Mouse (Mus musculus) hindbrain, embryonic 14.5 days (tissue): ENCODE results near the gene Trmt61a. TPM values are rescaled to one million over a fixed set of nuclear protein-coding genes. Genes with fewer than 3 reads are reported as not detected.
A peak's percentile ranks its signal among the peaks of the same experiment; 100 is the strongest.

Source experiments
- ATAC-seq: fragments of 200-750 bp; cut with Nextera tagmentation; 2 replicates; pipeline ENCODE4 v1.8.0; 2017; ENCODE audit warnings: moderate number of reproducible peaks, mild to moderate bottlenecking, moderate TSS enrichment, moderate library complexity; ENCODE audit not compliant: low FRiP score
- DNase-seq: peaks from one replicate; pipeline ENCODE4 v3.0.0-alpha.2; 2015; ENCODE audit warnings: low spot score
- H3K27ac ChIP-seq: fragments of 300-500 bp; sonication (generic); 2 replicates; pipeline ENCODE4 v1.5.1; 2014; ENCODE audit warnings: mild to moderate bottlenecking, moderate library complexity
- H3K27me3 ChIP-seq: fragments of 300-500 bp; sonication (generic); 2 replicates; pipeline ENCODE4 v1.6.1; 2014; ENCODE audit warnings: mild to moderate bottlenecking, low read length, mixed read lengths; ENCODE audit not compliant: control insufficient read depth, insufficient read depth
- H3K36me3 ChIP-seq: fragments of 300-500 bp; sonication (generic); replicated peaks from 2 replicates; pipeline ENCODE4 v1.6.1; 2014; ENCODE audit not compliant: control insufficient read depth, insufficient read depth
- H3K4me1 ChIP-seq: fragments of 300-500 bp; sonication (generic); replicated peaks from 2 replicates; pipeline ENCODE4 v1.6.1; 2014; ENCODE audit warnings: antibody characterized with exemption, low read length, mixed read lengths; ENCODE audit not compliant: control insufficient read depth, insufficient read depth
- H3K4me2 ChIP-seq: fragments of 300-500 bp; sonication (generic); replicated peaks from 2 replicates; pipeline ENCODE4 v1.6.1; 2014; ENCODE audit warnings: mild to moderate bottlenecking, moderate library complexity
- H3K4me3 ChIP-seq: fragments of 300-500 bp; sonication (generic); replicated peaks from 2 replicates; pipeline ENCODE4 v1.5.1; 2014; ENCODE audit warnings: mild to moderate bottlenecking, low read length
- H3K9ac ChIP-seq: fragments of 300-500 bp; sonication (generic); 2 replicates; pipeline ENCODE4 v1.6.1; 2014
- H3K9me3 ChIP-seq: fragments of 300-500 bp; sonication (generic); 2 replicates; pipeline ENCODE4 v1.6.1; 2016; ENCODE audit warnings: low read length; ENCODE audit not compliant: control insufficient read depth
- WGBS: fragments of 180-500 bp; shearing (Covaris S2); extraction: QIAGEN DNeasy Blood & Tissue Kit; methylation state at CpG from one replicate; pipeline ENCODE4 v1.1.7; 2014; 5-methylcytosine and 5-hydroxymethylcytosine counted together
- polyA plus RNA-seq: library from polyadenylated mRNA; unstranded; fragments of >200 nt; fragmentation: Nextera tagmentation; extraction: Ambion mirVana; gene quantifications from 2 replicates; pipeline ENCODE4 v1.2.1, GENCODE M21; 2014

The Trmt61a gene
- polyA plus RNA-seq, 1 experiment from 2014 or later = 6.1 TPM

GRCm38 (mm10) chr12:111732921-111733320, 55.0 kb downstream of the Trmt61a start:
- Histone ChIP-seq H3K4me3 (no peak overlapping the region), H3K4me2 (no peak overlapping the region), H3K27me3 (no peaks in the 10 kb centered on the region), H3K27ac (no peak overlapping the region), H3K36me3 (peaks cover 24% of the 10 kb centered on the region), H3K9ac (no peak overlapping the region), H3K9me3 (no peaks in the 10 kb centered on the region), H3K4me1 (no peaks in the 10 kb centered on the region; the same call in 1 of the 2 replicates)
- DNase-seq (no peak), ATAC-seq (peak; percentile 44; the same call in 1 of the 2 replicates)
- 63% methylated on average over 5 of the region's 5 CpGs for WGBS

Other genes starting within 250 kb of the Trmt61a start
- gene Tnfaip2, start 235.6 kb upstream of the Trmt61a start, polyA plus RNA-seq = 0.42 and 0.79 TPM in 2 replicates
- 2.6 and 3.8 TPM in 2 replicates for gene Gm266, start 192.3 kb upstream of the Trmt61a start, polyA plus RNA-seq
- 504 and 543 TPM in 2 replicates for gene Eif5, start 140.1 kb upstream of the Trmt61a start, polyA plus RNA-seq
- gene Mark3, start 103.6 kb upstream of the Trmt61a start, polyA plus RNA-seq = 76.4 and 81.4 TPM in 2 replicates
- gene Ckb, start 5.8 kb upstream of the Trmt61a start, polyA plus RNA-seq = 1,434 and 1,576 TPM in 2 replicates
- 65.5 and 71.6 TPM in 2 replicates for gene Bag5, start 35.2 kb downstream of the Trmt61a start, polyA plus RNA-seq
- 48.2 and 61.4 TPM in 2 replicates for gene Apopt1, start 35.2 kb downstream of the Trmt61a start, polyA plus RNA-seq
- gene Klc1, start 80.7 kb downstream of the Trmt61a start, polyA plus RNA-seq = 586 and 635 TPM in 2 replicates
- 2.6 and 3.1 TPM in 2 replicates for gene Xrcc3, start 135.8 kb downstream of the Trmt61a start, polyA plus RNA-seq
- 36.7 and 40.1 TPM in 2 replicates for gene Zfyve21, start 136.1 kb downstream of the Trmt61a start, polyA plus RNA-seq
- gene Ppp1r13b, start 230.0 kb downstream of the Trmt61a start, polyA plus RNA-seq = 38.0 and 43.3 TPM in 2 replicates